Mouse (Mus musculus): ENCODE measurements around the gene Arid5b. TPM values are rescaled to one million over a fixed set of nuclear protein-coding genes. Genes with fewer than 3 reads are reported as not detected.

The Arid5b gene
- total RNA-seq (2015; ENCODE audit: low replicate concordance) (7.1 and 7.9 TPM in 2 replicates), total RNA-seq (2017; ENCODE audit: low replicate concordance) (1.9 and 3.9 TPM in 2 replicates)

DNA sequence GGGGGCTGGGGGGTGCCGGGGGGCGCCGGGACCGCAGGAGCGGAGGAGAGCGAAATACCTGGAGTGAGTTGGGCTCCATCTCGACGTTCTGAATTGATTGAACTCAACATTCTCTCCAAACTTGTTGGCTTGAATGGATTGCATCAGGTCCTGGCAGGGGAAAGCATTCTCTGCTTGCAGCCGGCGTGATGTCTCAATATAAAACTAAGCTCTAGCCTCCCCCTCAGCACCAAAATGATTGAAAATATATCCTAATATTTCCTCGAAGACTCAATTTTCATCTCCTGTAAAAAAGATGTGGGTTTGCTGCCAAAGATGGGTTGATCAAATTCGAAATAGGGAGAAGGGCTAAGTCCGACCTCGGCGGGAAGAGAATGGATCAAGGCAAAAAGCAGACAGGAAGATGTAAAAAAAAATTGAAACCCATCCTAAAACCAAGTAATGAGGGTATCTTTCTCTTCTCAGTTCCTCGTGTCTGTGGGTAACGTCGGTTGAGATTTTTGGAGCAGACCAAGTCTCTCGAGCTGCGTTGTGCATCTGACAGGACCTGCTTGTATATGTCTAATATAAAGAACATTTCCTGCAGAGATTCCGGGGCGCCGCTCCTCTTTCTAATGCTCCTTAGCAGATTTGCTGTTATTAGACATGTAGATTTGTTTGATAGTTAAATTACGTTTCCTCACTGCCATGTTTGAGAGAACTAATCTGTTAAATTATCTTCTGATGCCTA is at the start of gene Arid5b:
Gene Arid5b (minus strand): TSS at position 109 of the 730 bp plus-strand sequence.
- no peak for ATAC-seq (replicated peaks; ENCODE audit: low FRiP score, poor library complexity, severe bottlenecking)

DNA sequence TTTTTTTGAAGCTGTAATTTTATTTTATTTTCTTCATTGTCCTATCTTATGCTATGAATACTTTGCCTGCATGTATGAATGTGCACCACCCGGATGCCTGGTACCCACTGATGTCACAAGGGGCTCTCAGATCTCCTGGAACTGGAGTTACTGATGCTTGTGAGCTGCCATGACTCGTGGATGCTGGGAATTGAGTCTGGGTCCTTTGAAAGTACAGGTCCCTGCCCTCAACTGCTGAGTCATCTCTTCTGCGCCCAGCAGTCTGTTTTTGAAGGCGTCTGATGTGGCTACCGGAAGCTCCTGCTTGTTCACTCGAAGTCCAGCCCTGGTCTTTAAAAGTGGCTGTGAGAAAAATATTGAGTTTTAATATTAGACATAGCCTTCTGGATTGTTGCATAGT is 46.8 kb upstream of the Arid5b start:
- no peak for ATAC-seq (replicated peaks; ENCODE audit: low FRiP score, poor library complexity, severe bottlenecking)

DNA sequence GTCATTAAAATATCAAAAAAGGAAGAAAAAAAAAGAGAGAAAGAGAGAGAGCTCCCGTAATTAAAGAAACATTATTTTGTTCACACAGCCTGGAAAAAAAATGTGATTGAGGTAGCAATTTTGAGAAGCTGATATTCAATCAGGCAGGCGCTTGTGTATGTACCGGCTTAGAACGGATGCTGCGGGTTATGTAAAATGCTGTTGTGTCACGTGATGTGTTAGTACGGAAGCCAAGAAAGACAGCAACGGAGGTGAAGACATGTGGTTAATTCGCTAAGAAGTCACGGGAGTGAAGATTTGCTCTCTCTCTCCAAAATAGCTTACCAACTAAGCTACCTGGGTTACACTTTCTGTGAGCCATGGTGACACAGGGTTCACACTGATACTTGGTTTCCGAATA is 45.5 kb upstream of the Arid5b start:
- ATAC-seq (replicated peaks; ENCODE audit: low FRiP score, poor library complexity, severe bottlenecking) = no peak

DNA sequence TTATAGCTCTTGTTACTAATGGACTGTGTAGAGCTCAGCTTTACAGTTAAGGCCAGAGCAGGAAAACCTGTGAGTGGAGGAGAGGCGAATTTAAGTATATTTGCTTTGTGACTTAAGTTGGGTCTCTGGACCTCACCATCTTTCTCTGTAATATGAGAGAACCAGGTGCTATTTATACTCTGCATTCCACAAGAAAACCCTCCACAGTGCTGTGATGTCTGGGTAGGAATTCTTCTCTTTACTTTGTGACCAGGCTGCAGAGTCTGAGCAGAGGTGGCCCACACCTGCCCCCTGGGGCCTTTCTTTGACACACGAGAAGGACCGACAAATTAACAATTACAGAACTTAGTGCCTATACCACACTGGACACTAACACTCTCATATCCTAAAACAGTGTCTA is 44.6 kb upstream of the Arid5b start:
- ATAC-seq (replicated peaks; ENCODE audit: low FRiP score, poor library complexity, severe bottlenecking) = no peak

DNA sequence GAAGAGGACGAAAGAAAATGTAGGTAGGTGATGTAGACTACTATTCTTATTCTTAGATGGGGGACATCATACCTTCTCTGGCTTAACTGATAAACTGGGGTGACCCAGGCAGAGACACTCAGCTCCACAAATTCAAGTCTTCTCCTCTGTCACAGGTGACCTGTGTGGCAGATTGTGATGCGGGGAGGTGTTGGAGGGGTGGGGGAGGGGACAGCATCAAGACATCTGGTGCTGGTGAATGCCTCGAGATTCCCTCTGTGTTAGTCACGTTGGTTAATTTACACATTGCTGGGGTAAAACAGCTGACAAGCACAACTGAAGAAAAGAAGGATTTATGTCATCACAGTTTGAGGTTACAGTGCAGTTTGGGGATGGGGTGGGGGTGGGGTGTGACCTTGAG is 42.4 kb upstream of the Arid5b start:
- no peak for ATAC-seq (replicated peaks; ENCODE audit: low FRiP score, poor library complexity, severe bottlenecking)

DNA sequence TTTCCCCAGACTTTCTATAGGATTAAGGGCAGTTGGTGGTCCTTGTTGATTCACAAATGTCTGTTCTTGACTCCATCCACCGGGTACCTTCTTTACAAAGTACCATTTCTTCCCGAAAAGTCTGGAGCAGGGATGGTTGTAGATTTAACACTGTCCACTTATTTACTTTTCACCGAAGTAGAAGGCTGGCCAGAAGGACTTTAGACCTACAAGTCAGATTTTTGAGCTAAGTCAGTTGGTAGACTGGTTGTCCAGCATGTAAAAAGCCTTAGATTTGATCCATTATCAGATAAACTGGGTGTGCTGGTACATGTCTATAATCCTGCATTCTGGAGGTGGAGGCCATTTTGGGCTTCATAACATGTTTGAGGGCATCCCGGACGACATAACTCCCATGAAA is 42.0 kb upstream of the Arid5b start:
- no peak for ATAC-seq (replicated peaks; ENCODE audit: low FRiP score, poor library complexity, severe bottlenecking)

DNA sequence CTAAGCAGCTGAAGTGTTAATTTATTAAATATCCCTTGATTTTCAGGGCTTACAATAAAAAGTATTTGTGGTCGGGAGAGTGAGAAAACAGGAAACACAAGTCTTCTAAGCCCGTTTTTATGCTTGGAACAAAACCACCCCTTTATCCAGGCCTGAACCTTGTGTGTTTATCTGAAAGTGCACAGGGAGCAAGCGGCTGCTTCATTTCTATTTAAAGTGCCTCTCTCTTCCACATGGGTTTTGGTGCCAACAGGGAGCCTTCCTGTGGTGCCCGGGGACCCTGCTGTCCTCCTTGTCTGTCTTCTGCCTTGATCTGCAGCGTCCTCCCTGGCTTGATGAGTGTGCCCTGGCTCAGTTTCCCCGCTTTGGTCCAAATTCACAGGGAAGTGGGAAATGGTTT is 40.9 kb upstream of the Arid5b start:
- no peak for ATAC-seq (replicated peaks; ENCODE audit: low FRiP score, poor library complexity, severe bottlenecking)

DNA sequence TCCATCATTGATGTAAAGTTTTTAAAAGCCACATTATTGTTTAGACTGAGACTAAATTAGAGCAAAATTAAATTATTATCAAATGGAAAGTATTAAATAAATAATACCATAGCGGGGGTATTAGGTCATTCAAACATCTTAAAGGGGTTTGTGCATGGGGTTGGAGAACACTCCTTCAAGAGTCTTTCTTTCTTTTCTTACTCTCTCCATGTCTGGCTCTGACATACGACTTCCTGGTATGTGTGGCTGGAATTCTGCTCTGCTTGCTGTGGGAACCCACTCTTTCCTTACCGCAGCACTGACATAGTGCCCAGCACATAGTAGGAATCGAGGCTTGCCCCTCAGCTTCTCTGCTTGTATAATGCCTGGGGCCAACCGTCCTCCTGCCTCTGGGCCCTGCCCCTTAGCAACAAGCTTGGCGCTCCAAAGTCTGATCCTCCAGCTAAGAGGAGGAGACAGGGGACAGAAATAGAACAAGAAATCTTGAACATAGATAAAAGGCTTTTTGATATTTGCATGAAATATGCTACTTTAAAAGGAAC is 40.0 kb upstream of the Arid5b start:
- ATAC-seq (replicated peaks; ENCODE audit: low FRiP score, poor library complexity, severe bottlenecking) = no peak

DNA sequence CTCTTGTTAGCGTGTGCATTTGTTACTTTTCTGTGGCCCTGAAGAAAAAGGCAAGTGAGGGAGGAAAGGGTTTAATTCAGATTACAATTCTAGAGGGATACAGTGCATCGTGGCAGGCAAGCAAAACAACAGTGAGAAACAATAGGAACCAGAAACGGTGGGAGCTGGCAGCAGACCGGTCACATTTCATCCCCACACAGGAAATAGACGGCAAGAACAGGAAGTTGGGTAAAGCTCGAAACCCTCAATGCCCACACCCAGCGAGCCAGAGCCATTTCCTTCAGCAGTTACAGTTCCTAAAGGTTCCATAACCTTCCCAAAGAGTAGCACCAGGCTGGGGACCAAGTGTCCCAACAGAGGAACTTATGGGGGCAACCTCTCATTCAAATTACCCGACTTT is 34.2 kb upstream of the Arid5b start:
- ATAC-seq (replicated peaks; ENCODE audit: low FRiP score, poor library complexity, severe bottlenecking) = no peak

DNA sequence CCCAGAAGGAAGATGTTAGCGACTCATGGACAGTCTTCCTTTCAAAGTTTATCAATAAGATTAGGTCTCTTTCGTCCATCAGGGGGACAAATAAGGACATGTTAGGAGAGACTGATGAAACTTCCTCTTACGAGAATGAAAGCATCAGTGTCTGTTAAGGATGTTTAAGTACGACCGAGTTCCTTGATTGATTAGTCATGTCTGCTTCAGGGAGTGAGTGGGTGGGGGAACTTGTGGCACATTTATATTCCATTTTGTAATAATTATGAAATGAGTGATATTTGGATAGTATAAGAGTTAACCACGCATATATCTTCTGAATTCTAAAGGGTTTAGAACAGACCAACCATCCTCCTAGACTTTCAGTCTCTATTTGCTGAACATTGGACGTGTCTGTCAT is 22.5 kb upstream of the Arid5b start:
- no peak for ATAC-seq (replicated peaks; ENCODE audit: low FRiP score, poor library complexity, severe bottlenecking)

DNA sequence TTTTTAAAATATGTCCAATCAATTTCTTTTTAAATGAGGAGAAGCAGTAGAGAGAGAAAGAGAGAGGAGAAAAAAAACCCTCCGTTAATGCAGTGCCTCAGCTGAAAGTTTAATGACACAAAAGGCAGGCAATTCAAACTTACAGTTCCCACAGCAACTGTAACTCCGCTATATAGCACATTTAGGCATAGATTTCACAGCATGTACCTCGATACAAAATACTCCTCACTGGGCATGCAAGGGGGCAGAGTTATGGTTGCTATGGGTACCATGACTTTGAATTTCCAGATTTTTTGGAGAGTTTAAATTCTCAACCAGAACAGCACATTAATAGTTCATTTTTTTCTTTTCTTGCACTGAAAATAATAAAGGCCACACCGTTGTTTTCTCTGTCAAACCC is 10.9 kb upstream of the Arid5b start:
- ATAC-seq (replicated peaks; ENCODE audit: low FRiP score, poor library complexity, severe bottlenecking) = no peak

DNA sequence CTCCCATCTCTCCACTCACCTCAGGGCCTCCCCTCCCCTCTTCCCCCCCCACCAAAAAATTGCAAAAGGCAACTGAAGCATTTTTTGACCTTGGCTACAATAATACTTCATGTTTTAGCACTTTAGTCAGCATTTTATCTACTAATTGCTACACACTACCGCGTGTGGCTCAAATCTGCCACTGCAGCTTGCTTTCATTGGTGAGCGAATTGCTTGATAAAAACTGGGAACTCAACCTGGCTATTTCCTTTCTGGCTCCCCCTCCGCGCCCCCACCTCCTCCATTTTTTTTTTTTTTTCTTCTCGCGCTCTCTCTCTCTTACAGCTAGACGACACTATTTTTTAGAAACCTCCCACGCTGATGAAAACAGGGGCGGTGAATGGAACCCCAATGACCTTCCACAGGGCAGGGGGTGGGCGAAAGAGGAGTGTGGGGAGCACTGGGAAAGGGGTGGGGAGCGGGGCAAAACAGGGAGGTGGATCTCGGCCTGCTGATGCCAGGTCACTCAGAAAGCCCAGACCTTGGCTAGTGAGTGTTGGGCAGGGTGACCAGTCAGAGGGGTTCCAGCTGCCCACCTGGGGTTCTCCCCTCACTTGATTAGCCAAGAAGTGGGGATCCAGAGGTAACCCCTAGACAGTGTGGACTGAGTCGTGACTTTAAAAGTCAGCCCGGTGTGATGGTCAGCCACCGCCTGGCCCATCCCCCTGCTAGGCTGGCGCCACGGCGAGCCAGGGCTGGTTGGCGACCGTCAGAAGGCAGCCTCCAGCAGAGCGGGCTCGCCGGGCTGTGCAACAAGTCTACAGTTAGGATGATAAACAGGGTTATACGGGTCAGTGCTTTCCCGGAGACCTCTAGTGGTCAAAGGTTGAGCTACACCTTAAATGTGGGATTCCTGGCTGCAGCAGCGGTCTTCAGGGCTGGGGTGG is 4.2 kb upstream of the Arid5b start:
- ATAC-seq (replicated peaks; ENCODE audit: low FRiP score, poor library complexity, severe bottlenecking) = peak; percentile 72

DNA sequence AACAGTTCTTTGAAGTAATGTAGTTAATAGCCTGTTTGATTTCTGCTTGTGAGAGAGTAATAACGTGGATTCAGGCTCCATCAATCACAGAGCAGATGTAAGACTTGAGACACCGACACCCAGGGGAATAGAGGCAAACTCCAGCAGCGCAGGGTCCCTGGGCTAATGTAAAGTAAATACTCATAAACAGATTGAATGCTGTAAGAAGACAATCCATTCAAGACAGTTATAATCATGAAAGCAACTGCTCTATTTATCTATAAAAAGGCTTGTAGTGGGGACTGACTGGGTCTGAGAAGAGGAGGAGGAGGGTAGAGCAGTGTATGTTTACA is 3.2 kb upstream of the Arid5b start:
- ATAC-seq (replicated peaks; ENCODE audit: low FRiP score, poor library complexity, severe bottlenecking) = no peak

DNA sequence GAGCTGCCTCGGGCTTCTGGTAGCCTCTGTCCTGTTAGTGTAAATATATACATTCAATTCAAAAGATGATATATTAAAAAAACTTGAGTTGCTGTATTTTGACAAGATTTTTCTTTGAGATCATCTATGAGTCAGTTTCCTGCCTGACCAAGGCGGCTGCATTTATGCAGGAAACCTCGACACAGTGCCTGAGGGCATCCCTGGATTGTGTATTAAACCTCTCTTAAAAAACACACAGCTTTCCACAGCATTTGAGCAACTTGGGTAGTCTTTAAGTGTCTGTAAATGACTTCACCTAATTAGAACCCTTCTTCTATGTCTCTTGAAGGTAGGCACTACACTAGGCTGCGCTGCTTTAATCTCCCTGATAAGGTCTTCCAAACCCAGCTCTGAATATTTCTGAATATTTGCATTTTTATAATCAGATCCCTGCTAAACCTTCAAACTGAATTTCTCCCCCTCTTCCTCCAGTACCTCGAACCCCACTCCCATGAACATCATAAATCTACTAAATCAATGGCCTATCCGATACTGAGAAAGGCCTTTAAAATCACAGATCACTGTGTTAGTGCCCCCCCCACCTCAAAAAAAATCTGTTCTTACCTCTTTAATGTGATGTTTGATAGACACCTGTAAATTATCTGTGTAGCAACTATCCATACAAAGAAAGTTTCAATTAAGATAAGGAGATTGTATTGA is 2.7 kb upstream of the Arid5b start:
- ATAC-seq (replicated peaks; ENCODE audit: low FRiP score, poor library complexity, severe bottlenecking) = no peak

DNA sequence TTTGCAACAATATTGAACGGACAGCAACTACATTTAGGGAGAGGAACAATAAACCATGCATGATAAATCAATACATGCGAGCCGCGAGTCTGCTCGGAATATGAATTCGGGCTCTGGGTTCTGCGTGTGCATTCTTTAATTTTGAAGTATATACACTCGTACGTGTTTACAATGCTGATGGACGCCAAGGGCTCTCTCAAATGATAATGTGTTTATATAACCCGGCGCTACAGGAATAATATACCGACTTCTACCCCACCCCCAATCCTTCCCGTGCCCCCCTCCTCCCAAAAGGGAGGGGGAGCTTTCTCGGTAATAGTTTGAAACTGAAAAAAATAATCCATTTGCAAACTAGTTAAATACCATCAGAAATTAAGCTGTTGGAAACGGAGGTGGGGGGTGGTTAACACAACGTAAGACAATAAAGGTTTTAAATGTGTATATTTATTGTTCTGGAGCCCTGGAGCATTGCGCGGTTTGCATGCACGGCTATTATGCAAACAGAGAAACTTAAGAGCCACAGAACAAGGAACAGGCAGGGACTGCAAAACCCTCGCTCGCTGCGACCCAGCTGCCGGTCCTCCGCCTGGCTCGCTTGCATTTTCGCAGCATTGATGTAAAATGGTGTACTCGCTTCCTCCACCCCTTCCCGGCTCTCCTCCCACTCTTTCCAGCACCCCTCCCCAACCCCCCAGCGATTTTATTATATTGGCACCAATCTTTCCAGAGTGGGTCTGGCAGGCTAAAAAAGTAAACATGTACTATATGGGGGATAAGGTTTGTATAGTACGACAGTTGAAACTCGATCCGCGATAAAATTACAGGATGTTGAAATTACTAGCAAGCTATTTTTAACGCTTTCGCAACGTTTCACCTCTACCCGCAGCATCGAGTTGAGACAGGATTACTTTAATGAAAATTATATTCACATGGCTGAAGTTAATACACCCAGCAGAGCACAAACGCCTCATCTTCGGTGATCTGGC is 1.3 kb upstream of the Arid5b start:
- no peak for ATAC-seq (replicated peaks; ENCODE audit: low FRiP score, poor library complexity, severe bottlenecking)

DNA sequence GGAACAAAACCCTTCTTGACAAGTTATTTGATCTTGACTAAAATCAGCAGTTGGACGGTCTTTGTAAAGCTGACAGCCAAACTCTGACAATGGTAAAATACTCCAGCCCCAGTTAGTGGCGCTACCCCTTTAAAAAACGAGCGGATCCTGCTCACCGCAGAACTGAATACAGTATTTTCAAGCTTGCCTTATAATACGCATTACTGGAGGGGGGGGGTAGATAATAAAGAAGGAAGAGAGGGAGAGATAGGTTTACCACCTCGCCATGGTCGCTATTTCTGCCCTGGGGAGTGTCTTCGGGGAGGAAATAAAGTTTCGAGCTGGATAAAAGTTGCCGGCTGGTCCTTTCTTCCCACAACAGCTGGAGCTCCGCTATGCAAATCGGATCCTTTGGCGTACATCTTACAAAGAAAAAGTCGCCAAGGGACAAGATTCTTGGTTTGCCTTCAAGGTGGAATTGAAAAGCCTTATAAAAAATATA is 829 bp downstream of the Arid5b start:
- no peak for ATAC-seq (replicated peaks; ENCODE audit: low FRiP score, poor library complexity, severe bottlenecking)

DNA sequence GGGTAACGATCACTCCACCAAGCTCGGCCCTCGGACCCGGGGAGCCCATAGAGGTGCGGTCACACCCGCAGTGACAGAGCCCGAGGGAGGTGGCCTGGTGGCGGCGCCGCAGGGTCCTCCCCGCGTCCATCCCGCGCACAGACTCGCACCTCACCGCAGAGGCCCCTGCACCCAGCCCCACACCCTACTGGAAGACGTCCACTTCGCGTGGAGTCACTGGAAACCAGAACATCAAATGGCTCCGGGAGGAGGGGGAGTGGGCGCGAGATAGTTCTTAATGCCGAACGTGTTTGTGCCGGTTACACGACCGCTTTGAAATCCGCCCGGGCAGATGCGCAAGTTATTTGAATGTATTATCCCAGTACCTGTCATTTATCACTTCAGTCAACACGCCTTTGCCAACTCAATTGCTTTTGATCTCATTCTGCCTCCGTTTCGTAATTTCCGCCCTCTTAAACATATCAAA is 1.5 kb downstream of the Arid5b start:
- ATAC-seq (replicated peaks; ENCODE audit: low FRiP score, poor library complexity, severe bottlenecking) = no peak

DNA sequence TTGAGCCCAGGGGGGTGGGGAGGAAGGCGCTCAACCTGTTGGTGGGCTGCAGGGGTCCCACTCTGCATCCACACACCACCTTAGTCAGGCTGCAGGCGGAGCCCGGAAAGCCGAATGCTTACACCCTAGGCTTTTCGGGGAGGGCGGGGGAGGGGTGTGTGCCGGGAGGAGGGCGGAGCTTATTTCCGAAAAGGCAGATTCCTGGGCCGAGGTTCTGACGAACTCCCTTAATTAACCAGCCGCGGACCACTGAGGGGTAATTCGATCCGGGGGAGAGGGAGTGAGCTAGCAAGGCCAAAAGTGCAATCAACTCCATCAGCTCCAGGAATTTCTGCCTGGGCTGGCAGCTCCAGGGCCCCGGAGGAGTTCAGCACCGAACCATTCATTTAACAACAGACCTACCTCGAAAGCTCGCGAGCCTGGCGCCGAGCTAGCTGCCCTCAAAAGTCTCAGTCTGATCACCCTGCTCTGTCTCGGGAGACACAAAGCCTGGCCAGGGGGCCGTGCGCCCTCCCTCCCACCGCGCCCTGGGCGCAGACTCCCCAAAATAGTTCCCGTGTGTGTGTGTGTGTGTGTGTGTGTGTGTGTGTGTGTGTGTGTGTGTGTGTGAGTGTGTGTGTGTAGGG is 2.1 kb downstream of the Arid5b start:
- no peak for ATAC-seq (replicated peaks; ENCODE audit: low FRiP score, poor library complexity, severe bottlenecking)

All from erythroid progenitor cell, adult 5-6 weeks (primary cell).